Mouse (Mus musculus): ENCODE data around the gene Lyar. TPM values are rescaled to one million over a fixed set of nuclear protein-coding genes. Genes with fewer than 3 reads are reported as not detected.

Gene Lyar
- total RNA-seq, 1 experiment, result 124 TPM

GRCm38 (mm10) chr5:38280075-38280474, 59.8 kb downstream of the Lyar start:
- TF ChIP-seq HCFC1 (IDR thresholded peaks at IDR 0.05; ENCODE audit: borderline replicate concordance, insufficient read depth, low read length) (no peak), ZNF384 (IDR thresholded peaks at IDR 0.05; ENCODE audit: low read depth, low read length) (no peak), MAFK (IDR thresholded peaks at IDR 0.05; ENCODE audit: insufficient read depth, low read depth, low read length) (no peak), ZC3H11A (IDR thresholded peaks at IDR 0.05; ENCODE audit: borderline replicate concordance, low read depth, low read length) (no peak), CHD2 (IDR thresholded peaks at IDR 0.05; ENCODE audit: low read depth, low read length) (no peak)
- in situ Hi-C loops (cut with MboI; ENCODE audit: low sequenced_read_pairs in 2 of 2, unreplicated experiment in 2 of 2), result no loop called here

More at GRCm38 (mm10) chr5:38280075-38280474, 59.8 kb downstream of the Lyar start:
- Histone ChIP-seq H3K9me3 (ENCODE audit: control insufficient read depth, insufficient read depth, low read depth, low read length) (no peaks in the 10 kb centered on the region), H3K9ac (ENCODE audit: insufficient read depth, low read depth, low read length, poor library complexity, severe bottlenecking) (no peak overlapping the region), H3K36me3 (ENCODE audit: control insufficient read depth, insufficient read depth, low read length, poor library complexity, severe bottlenecking) (no peaks in the 10 kb centered on the region), H3K4me3 (ENCODE audit: insufficient read depth in 1 of 2, low read depth in 1 of 2, low read length in 2 of 2, poor library complexity in 1 of 2, severe bottlenecking in 1 of 2) (no peak overlapping the region), H3K4me1 (ENCODE audit: control insufficient read depth in 2 of 2, insufficient read depth in 2 of 2, low read length in 2 of 2, poor library complexity in 1 of 2) (peaks cover 0 to 17% of the 10 kb centered on the region in 2 experiments; a peak in 3 of 4 replicates), H3K27ac (ENCODE audit: insufficient read depth, low read depth, low read length, poor library complexity, severe bottlenecking) (no peak overlapping the region)
- no peak for DNase-seq (ENCODE audit: low read depth, low spot score)

Other genes with a start within 250 kb of the Lyar start
- gene Stx18, start 181.7 kb upstream of the Lyar start, total RNA-seq (2012; rRNA removed), result 11.0 and 16.8 TPM in 2 replicates
- 2.9 and 5.0 TPM in 2 replicates for gene Nsg1, start 60.6 kb upstream of the Lyar start, total RNA-seq (2012; rRNA removed)
- 18.3 and 23.8 TPM in 2 replicates for gene Zbtb49, start within 50 bp of the Lyar start, total RNA-seq (2012; rRNA removed)
- gene Tmem128, start 39.7 kb downstream of the Lyar start, total RNA-seq (2012; rRNA removed), result 47.7 and 62.5 TPM in 2 replicates
- 1.2 and 1.5 TPM in 2 replicates for gene Otop1, start 55.5 kb downstream of the Lyar start, total RNA-seq (2012; rRNA removed)
- not detected in 2 replicates for gene Drd5, start 98.9 kb downstream of the Lyar start, total RNA-seq (2012; rRNA removed)

Data from ES-E14 (cell line).